Mouse (Mus musculus) liver, embryonic 14.5 days (tissue): ENCODE results near the gene Galnt2.

ENCODE experiments used
- CTCF ChIP-seq: IDR thresholded peaks from 2 replicates; pipeline ENCODE4 v1.5.1; 2016; ENCODE audit warnings: antibody characterized with exemption, low read depth, control low read depth
- EP300 ChIP-seq: IDR thresholded peaks from 2 replicates; pipeline ENCODE4 v1.6.1; 2016; ENCODE audit warnings: antibody characterized with exemption, low read depth

GRCm38 (mm10) chr8:124278956-124279689 lies 47.9 kb downstream of the Galnt2 start:
- TF ChIP-seq CTCF (no peak), EP300 (no peak)
